Mouse (Mus musculus): ENCODE measurements around the gene Lysmd1.
A peak's percentile ranks its signal among the peaks of the same experiment; 100 is the strongest.

The Lysmd1 gene

DNA sequence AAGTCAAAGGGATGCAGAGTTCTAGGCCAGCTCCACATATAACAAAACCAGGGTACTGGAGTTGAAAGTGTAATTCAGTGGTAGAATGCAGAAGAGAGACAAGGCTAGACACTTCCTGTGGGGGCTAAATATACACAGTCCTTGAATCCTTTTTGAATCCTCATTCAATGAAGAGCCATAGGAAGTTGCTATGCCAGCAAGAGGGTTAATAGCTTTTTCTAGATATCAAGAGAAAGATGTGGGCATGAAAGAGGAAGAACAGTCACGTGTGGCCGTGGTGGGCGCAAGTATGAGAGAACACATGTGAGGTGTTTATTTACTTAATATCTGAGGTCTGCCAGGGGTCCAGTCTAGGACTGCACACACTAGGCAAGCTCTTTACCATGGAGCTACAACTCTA lies 2.4 kb downstream of the Lysmd1 start:
- DNase-seq (ENCODE audit: low read depth, low spot score), result no peak

DNA sequence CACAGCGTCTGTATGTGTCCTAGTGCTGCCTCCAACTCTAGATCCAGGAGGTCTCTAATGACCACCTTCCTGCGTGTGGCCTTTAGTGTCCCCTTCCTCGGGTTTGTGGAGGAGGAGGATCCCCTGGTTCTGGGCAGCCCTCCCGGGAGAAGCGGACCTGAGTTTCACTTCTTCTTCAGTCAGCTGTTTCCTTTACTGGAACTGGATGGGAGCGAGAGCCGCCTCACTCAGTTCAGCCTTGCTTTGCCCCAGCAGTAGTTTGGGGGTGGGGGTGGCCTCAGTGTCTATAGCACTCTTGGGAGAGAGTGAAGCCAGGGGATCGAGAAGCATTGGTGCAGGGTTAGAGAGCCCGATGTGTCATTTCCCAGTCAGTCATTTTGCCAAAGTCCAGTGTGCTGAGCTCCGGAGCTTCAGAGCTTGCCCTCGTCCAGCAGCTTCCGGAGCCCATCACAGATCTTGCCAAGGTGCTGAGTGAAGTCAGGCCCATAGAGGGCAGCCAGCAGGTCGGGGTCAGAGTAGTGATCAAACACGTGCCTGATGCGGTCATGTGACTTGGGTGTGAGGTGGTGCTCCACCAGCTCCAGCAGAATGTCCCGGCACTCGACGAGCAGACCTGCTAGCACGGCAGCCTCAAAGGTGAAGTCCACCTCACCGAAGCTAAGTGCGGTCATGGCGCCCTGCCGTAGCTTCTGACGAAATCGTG lies 5.8 kb downstream of the Lysmd1 start:
- no peak for DNase-seq (ENCODE audit: low read depth, low spot score)

DNA sequence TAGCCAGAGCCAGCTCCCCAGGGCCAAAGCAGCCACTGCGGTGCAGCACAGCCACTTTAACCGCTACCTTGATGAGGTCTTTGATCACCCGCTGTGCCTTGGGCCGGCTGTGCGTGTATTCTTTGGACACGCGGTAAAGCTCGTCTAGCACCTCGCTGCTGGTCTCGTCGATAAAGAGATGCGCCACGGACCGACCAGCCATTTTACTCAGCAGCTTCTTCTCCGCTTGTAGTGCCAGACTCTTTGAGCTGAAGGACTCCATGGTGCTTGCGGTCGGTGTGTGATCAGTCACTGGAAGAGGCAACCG lies 6.4 kb downstream of the Lysmd1 start:
- no peak for DNase-seq (ENCODE audit: low read depth, low spot score)

DNA sequence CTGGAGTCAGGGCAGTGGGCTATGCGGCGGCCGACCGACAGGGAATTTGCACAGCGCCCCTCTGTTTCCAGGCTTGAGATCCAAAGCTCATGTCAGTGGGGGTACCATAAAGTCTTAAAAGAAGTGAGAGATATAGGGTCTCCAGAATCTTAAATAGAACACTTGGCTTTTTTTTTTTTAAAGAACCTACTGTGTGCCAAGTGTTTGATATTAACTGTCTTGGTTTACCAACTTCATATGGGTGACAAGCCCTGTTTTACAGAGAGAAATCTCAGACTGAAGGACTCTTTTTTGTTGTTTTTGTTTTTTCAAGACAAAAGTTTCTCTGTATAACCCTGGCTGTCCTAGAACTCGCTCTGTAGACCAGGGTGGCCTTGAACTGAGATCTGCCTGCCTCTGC lies 6.9 kb downstream of the Lysmd1 start:
- no peak for DNase-seq (ENCODE audit: low read depth, low spot score)

DNA sequence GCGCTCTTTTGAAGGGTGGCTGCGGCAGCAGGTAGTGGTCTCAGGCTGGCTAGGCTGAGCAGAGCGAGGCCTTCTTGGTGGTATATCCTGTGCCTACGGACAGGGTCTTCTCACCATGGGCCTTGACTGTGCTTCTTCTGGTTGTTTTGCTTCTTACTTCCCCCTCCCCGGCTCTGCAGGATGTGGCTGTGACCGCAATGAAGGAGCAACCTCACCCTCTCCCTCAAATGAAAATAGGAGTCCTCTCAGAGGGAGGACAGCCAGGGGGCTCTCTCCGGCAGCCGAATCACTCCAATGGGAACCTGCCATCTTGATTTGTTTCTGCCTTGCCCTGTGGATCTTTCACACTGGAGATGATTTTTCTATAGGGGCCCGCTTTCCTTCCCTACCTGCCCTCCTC lies 7.6 kb downstream of the Lysmd1 start:
- no peak for DNase-seq (ENCODE audit: low read depth, low spot score)

DNA sequence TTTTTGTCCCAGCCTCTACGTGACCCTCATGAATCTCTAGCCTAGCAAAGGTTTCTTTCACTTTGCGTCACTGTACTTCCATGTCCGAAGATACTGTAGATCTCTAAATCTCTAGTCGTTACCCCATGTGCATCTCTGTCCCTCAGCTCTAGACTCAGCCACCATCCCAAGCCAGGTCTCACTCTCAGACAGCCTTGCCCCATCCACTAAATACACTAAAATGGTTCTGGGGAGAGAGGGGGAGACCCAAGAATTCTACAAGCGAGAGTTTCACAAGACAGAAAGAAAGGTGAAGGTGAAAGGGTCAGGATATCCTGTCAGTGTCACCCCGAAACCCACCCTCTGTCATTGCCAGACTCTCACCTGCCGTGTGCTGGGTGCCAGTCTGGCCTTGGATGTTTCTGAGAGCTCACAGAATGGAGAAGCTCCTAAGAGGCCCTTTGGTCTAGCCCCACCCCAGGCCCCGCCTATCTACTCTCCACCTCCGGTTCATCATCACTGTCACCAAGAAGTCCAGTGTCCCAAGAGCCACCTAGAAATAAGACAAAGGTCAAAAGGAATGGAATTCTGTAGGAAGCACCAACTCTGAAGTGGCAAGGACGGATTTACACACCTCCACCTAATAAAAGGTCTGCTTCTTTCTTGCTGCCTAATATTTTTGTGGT lies 8.2 kb downstream of the Lysmd1 start, which contains the start of gene Tnfaip8l2:
Gene Tnfaip8l2 (minus strand): TSS at position 409 of the 665 bp plus-strand sequence.
- no peak for DNase-seq (ENCODE audit: low read depth, low spot score)

DNA sequence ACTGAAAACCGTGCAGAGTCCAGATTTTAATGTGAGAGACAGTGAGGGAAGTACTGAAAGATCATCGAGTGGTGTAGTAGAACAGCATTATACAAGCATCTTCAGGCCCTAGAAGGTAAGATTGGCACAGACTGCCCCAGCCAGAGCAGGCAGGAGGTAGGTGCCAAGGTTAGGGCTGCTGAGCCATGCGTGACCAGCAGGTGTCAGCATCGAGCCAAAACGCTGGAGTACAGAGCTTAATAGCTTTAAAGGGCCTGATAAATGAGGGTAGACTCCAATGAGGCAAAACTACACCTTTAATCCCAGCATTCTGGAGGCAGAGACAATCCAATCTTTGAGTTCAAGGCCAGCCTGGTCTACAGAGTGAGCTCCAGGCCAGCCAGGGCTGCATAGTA lies 8.7 kb downstream of the Lysmd1 start:
- peak; percentile 67 for DNase-seq (ENCODE audit: low read depth, low spot score)

DNA sequence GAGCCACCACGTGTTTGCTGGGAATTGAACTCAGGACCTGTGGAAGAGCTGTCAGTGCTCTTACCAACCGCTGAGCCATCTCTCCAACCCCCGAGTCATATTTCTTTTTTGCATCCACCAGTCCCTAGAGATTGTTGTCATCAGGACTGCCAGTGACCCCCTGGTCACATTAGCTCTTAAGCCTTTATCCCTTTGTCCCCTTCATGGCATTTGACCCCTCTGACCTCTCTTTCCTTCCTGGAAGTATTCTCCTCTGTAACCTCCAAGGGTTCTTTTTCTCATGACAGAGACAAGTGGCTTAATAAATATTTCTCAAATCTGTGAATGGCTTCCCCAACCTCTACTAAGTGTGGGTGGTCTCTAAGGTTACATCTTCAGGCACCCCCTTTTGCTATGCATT lies 14.0 kb downstream of the Lysmd1 start:
- no peak for DNase-seq (ENCODE audit: low read depth, low spot score)

DNA sequence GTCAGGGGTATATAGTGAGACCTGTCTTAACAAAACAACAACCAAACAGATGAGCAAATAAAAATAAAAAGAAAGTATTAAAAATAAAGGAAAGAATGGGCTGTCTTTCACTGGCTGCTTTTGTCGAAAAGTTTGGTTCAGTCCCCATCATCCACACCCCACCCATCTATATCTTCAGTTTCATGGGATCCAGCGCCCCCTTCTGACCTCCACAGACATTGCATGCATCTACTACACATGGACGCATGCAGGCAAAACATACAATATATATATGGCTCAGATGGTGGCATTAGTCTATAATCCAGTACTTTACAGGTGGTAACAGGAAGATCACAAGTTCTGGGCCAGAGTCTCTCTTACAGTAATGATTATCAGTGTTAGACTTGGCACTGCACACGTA lies 20.0 kb downstream of the Lysmd1 start:
- no peak for DNase-seq (ENCODE audit: low read depth, low spot score)

DNA sequence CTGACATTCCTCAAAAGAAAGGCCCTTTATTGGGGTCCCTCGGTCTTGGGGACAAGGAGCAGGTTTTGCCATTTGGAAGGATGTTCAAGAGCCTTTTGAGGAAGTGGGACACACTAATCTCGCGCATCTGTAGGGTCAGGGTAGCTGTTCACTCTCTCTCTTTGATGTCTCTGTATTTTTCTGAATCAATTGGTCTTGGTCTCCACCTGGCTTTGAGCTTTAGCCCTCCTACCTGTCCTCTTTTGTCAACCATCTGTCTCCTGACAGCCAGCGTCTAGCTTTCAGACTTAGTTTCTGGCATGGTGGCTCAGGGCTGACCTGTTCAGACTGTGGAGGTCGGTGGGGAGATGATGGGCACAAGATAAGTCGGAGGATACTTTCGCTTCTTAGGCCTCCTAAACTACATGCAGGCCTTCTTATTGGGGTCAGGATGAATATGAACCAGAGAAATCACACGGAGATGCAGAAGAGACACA lies 25.7 kb downstream of the Lysmd1 start:
- no peak for DNase-seq (ENCODE audit: low read depth, low spot score)

DNA sequence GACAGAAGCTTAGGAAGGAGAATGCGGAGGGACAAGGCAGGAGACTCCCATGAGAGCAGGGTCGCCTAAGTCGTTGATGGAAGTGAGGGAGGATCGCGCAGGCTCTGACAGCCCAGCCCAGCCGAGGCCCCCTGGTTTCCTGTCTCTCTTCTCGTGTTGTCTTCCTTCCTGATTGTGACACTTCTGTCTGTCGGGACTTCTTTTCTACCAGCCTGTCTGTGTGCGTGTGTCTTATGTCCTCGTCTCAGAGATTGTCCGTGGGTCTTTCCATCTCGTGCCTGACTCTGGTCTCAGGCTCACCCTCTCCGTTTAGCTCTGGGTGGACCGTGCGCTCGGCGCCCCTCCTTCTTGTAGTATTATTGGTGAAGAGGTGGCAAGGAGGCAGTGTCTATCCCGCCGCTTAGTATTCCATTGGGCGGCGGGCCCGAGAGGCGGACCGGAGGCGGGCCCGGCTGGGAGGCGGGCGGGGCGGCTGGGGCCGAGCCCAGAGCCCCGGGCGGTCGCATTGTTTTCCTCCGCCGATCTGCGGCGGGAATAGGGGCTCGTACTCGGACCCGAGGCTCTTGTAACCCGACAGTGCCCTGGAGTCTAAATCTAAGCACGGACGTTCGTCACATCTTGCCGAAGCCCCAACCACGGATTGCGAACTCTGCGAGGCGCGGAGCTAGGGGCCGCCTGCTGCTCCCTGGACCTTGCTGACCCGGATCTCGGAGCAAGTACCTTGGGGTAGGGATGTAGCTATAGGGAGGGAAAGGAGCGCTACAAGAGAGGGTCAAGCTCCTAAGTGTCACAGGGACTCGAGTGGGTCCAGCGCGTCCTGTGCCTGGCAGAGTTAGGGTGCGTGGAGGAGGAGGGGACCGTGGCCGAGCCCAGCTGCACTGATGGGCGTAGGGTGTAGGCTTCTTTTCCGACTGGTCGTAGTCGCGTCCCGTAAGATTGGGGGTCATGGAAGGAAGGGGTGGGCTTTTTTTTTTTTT lies 26.4 kb downstream of the Lysmd1 start, which contains the start of gene Sema6c:
Gene Sema6c (plus strand): TSS at position 471 of the 977 bp plus-strand sequence.
- DNase-seq (ENCODE audit: low read depth, low spot score), result peak; percentile 74

DNA sequence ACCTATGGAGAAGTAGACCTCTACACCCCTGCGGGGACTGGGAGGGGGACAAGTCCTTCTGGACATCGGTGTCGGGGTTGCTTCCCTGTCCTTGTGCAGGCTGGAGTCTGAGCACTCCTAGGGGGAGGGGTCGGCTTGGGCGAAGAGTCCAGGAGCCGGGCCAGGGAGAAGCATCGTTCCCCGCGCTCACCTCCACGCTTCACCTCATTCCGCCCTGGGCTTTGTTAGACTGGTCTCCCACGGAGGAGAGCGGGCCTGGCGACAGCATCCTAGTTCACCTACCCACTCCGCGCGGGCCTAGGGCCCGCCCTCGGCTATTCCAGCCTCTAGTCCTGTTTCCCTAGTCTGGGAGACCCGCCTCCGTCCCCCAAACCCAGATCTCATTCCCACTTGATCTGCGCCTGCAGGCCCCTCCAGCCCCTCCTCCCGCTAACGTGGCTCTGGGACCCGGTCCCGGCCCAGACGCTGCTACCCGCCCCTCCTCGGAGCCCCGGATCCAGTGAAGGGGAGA lies 27.2 kb downstream of the Lysmd1 start:
- DNase-seq (ENCODE audit: low read depth, low spot score), result no peak

DNA sequence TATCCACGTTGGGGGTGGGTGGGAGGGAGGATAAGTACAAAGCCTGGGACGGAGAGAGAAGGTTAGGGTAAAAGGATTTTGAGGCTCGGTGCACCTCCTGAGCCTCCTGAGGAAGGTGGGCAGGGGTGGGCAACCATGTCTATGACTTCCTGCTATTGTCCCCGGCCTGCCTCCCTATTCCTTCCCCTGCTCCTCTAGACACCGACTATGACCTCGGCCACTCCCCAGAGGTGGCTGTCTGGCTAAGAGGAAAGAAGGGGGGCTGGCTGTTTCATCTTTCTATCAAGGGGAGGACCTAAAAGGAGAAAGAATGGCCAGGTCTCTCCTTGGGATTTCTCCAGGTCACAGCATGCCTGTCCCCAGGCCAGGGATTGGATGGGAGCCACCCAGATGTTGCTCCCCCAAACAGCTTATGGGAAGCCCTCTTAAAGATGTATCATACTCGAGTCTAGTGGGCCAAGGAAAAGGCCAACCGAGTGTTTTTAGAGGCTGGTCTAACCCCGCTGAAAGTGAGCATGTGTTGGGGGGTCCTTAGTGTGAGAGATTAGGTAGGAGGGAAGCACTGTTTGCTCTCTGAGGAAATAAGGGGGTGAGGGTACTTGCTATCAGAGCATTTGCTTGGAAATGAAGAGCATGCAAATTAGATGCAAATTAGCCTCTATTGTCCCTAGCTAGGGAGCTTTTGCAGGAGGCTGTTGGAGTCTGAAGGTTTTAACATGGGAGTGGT lies 27.9 kb downstream of the Lysmd1 start:
- DNase-seq (ENCODE audit: low read depth, low spot score), result no peak

DNA sequence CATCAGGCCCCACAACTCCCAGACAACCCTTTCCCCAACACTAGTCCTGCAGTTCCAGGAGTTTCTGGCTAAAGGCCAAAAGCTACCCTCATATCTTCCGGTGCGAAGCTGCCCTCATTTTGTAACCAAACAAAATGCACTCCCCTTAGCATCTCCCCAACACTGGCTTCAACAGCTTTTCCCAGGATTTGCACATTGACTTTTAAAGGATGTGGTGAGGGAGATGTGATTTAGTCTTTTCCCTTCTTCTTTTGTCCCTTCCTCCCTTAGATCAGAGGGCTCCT lies 28.4 kb downstream of the Lysmd1 start:
- no peak for DNase-seq (ENCODE audit: low read depth, low spot score)

DNA sequence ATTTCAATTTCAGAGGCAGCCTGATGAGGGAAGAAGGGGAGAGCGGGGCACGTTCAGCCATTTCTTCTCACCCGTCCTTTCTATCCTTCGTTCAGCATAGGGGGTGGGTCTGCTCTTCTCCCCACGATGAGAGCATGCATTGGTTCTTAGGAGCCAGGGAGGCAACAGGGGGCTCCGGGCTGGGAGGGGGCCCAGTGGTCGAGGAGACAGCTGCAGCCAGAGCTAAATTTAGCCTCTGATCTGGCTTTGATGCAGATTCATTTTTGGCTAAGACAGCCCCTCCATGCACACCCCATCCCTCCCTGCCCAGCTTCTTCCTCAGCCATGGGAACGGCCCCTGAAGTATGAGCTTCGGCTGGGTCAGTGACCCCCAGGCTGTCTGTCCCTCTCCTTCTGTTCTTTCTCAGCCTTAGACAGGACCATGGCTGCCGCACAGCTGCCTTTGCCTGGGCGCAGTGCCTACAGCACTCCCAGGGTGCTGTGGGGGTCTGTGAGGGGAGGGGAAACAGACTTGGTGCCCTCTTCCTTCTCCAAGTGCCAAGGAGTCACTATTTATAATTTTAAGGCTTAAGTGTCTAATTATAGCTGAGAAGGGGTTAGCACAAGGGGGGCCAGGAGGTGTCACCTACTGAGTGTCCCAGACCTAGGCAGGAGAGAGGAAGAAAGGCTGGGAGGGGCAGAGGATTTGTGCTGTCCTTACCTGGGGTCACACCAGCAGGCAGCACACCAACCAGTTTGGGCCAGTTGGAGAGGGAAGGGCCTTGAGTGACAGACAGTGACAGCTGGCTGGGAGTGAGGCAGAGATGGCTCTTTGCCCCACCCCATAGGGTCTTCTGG lies 29.7 kb downstream of the Lysmd1 start:
- no peak for DNase-seq (ENCODE audit: low read depth, low spot score)

DNA sequence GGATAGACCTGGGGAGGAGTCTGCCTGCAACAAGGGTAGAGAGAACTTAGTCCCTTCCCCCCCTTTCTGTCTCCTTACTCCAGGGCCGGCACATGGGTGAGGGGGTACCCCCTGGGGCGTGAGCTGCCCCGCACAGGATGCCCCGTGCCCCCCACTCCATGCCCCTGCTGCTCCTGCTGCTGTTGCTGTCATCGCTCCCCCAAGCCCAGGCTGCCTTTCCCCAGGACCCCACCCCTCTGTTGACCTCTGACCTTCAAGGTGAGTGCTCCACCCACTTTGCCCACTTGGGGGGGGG lies 30.3 kb downstream of the Lysmd1 start:
- DNase-seq (ENCODE audit: low read depth, low spot score), result no peak

DNA sequence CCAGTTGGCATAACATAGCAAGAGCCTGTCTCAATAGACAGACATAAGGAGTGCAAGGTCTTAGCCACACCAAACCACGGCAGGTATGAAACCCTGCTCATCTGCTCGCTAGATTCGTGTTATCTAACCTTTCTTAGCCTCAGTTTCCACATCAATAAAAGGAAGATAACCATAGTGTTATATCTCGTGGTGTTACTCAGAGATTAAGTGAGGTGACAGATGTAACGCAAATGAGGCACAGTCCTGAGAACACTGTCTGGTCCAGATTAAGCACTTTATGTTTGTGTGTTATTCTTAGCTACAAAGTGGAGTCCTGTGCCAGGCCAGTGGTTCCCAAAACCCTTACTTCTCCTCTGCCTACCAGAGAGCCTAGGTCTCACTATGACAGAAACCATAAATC lies 31.0 kb downstream of the Lysmd1 start:
- no peak for DNase-seq (ENCODE audit: low read depth, low spot score)

DNA sequence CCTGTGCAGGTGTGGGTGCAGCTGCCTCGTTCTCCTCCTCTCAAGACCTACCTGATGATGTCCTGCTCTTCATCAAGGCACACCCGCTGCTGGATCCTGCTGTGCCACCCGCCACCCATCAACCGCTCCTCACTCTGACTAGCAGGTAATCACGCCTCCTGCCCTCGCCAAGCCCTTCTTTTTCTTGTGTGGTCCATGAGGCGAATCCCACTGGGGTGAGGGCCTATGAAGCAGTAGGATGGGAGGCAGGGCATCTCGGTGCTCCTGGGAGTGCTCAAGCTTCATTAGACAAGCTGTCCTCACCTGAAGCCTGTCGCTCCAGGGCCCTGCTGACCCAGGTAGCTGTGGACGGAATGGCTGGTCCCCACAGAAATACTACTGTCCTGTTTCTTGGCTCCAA lies 36.1 kb downstream of the Lysmd1 start:
- no peak for DNase-seq (ENCODE audit: low read depth, low spot score)

DNA sequence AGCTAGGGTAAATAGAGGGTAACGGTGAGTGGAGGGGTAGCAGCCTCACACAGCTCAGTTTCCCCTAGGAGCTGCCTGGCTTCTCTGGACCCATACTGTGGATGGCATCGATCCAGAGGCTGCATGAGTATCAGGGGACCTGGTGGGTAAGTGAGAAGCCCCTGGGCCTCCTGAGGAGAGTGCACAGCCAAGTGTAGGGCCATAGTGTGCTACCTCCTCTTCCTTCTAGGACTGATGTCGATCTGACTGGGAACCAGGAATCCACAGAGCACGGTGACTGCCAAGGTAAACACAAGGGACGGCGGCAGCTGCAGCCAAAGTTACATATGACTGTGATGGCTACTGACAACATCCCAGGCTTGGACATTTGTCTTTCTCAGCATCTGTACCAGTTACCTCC lies 37.2 kb downstream of the Lysmd1 start:
- DNase-seq (ENCODE audit: low read depth, low spot score), result no peak

DNA sequence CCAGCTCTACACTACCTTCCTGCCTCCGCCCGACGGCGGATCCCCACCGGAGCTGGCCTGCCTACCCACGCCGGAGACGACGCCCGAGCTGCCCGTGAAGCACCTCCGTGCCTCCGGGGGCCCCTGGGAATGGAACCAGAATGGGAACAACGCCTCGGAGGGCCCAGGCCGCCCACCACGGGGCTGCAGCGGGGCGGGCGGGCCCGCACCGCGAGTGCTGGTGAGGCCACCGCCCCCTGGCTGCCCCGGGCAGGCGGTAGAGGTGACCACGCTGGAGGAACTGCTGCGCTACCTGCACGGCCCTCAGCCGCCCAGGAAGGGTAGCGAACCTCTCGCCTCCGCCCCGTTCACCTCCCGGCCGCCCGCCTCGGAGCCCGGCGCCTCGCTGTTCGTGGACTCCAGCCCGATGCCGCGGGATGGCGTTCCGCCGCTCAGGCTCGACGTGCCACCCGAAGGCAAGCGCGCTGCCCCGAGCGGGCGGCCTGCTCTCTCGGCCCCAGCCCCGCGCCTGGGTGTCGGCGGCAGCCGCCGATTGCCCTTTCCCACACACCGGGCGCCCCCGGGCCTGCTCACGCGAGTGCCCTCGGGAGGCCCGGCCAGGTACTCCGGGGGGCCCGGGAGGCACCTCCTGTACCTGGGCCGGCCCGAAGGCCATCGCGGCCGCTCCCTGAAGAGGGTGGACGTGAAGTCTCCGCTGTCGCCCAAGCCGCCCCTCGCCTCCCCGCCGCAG lies 38.8 kb downstream of the Lysmd1 start:
- DNase-seq (ENCODE audit: low read depth, low spot score), result no peak
